Mouse (Mus musculus) kidney, adult 2 months (tissue): ENCODE data around the gene Prokr2.

Experiments
- CTCF ChIP-seq: fragments of 200-500 bp; conservative IDR thresholded peaks from 2 replicates; pipeline ENCODE4 v1.5.1; 2011; ENCODE audit warnings: low read depth, mild to moderate bottlenecking, control low read depth, low read length, moderate library complexity, mixed read lengths; ENCODE audit not compliant: insufficient read depth, insufficient read length
- POLR2A ChIP-seq: fragments of 200-500 bp; IDR thresholded peaks from one replicate; pipeline ENCODE4 v1.6.1; 2011; ENCODE audit warnings: low read depth, low read length, control low read depth

DNA sequence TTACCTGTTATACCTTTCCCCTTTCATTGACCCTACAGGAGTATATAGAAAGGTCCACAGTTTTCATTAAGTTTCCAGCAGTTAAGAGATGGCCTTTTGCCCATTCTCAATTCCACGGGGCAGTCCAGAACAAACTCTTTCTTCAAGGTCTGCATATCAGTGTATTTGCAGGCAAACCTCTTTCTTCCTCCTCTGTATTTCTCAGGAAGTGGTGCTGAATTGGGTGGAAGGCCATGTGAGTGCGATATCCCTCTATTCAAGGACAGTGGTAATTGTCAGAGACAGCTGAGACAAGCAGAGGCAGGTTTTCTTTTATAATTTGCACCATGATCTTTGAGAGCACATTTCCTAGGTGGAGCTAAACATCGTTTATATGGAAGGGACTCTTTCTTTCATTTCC lies 16.8 kb downstream of the Prokr2 start:
- TF ChIP-seq CTCF (no peak), POLR2A (no peak)
